Mouse (Mus musculus) kidney, adult 2 months (tissue): Measurements from ENCODE around the gene Zhx3.

ENCODE experiments used
- CTCF ChIP-seq: fragments of 200-500 bp; conservative IDR thresholded peaks from 2 replicates; pipeline ENCODE4 v1.5.1; 2011; ENCODE audit warnings: low read depth, mild to moderate bottlenecking, control low read depth, low read length, moderate library complexity, mixed read lengths; ENCODE audit not compliant: insufficient read depth, insufficient read length
- POLR2A ChIP-seq: fragments of 200-500 bp; IDR thresholded peaks from one replicate; pipeline ENCODE4 v1.6.1; 2011; ENCODE audit warnings: low read depth, low read length, control low read depth

- TF ChIP-seq POLR2A (no peak), CTCF (no peak)
Measured at GRCm38 (mm10) chr2:160739647-160740356, 133.0 kb downstream of the Zhx3 start.
